Mouse (Mus musculus): ENCODE data around the gene Fbxw2. TPM values are rescaled to one million over a fixed set of nuclear protein-coding genes. Genes with fewer than 3 reads are reported as not detected.
"Not testable (repeated sequence)": the region's sequence is repeated elsewhere in the genome, so short reads cannot be mapped to it uniquely, and the experiment has no call there.

Fbxw2 gene
- total and polyA plus RNA-seq, 2 experiments from 2014 or later, result 122 to 124 TPM

DNA sequence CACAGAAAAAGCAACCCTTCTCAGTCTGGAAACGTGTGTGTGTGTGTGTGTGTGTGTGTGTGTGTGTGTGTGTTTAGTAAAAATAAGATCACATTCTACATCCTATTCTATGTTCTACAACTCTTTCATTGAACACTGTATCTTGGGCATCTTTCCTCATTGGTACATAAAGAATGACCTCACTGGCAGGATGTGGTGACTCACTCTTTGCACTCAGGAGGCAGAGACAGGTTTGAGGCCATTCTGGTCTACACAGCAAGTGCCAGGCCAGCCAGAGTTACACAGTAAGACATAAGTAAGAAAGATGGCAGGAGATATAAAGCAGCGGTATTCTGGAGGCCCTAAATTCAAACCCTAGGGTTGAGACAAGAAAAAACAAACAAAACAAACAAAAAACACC, 63.2 kb downstream of the Fbxw2 start:
- no peak for DNase-seq (ENCODE audit: low spot score)
- no peaks in the 10 kb centered on the region for H3K27me3 ChIP-seq (ENCODE audit: insufficient read depth, low read length)
- 67% methylated on average over 2 of the region's 2 CpGs for WGBS

DNA sequence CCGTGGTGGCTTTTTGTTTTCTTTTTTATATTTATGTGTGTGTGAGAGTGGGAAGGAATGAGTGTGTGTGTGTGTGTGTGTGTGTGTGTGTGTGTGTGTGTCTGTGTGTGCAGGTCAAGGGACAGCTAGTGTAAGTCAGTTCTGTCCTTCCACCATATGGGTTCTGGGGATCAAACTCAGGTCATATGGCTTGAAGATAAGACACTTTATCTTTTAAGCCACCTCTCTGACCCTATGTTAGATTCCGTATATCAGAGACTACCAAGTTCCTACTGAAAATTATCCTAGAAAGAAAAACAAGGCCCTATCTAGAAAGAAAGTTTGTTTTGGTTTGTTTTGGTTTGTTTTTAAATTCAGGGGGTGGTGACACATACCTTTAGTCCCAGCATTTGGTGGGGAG, 63.9 kb downstream of the Fbxw2 start:
- DNase-seq (ENCODE audit: low spot score), result no peak
- Histone ChIP-seq H3K4me3 (ENCODE audit: low read depth, low read length) (no peak overlapping the region), H3K4me2 (ENCODE audit: low read depth, low read length, poor library complexity, severe bottlenecking) (no peak overlapping the region), H3K36me3 (ENCODE audit: insufficient read depth, low read length) (no peaks in the 10 kb centered on the region), H3K27ac (ENCODE audit: low read depth, low read length) (no peak overlapping the region), H3K4me1 (ENCODE audit: insufficient read depth, low read length) (no peaks in the 10 kb centered on the region), H3K9ac (replicated peaks; ENCODE audit: low read length, poor library complexity, severe bottlenecking) (no peak overlapping the region), H3K9me3 (ENCODE audit: low read length) (no peaks in the 10 kb centered on the region), H3K27me3 (ENCODE audit: insufficient read depth, low read length) (no peaks in the 10 kb centered on the region)
- no peak for ATAC-seq (ENCODE audit: low FRiP score)
- WGBS, result 92% methylated on average over 2 of the region's 2 CpGs
- no peak for TF ChIP-seq CTCF (IDR thresholded peaks at IDR 0.05)

More for the DNA sequence above, 63.2 kb downstream of the Fbxw2 start:
- no peaks in the 10 kb centered on the region for H3K4me1 ChIP-seq (ENCODE audit: insufficient read depth, low read length)
- no peaks in the 10 kb centered on the region for H3K9me3 ChIP-seq (ENCODE audit: low read length)
- TF ChIP-seq CTCF (IDR thresholded peaks at IDR 0.05), result no peak
- no peak overlapping the region for H3K9ac ChIP-seq (replicated peaks; ENCODE audit: low read length, poor library complexity, severe bottlenecking)
- H3K36me3 ChIP-seq (ENCODE audit: insufficient read depth, low read length), result no peaks in the 10 kb centered on the region
- H3K4me2 ChIP-seq (ENCODE audit: low read depth, low read length, poor library complexity, severe bottlenecking), result no peak overlapping the region
- no peak overlapping the region for H3K27ac ChIP-seq (ENCODE audit: low read depth, low read length)
- no peak for ATAC-seq (ENCODE audit: low FRiP score)
- no peak overlapping the region for H3K4me3 ChIP-seq (ENCODE audit: low read depth, low read length)

- H3K9me3 ChIP-seq (ENCODE audit: low read length); H3K9ac ChIP-seq (replicated peaks; ENCODE audit: low read length, poor library complexity, severe bottlenecking); H3K4me2 ChIP-seq (ENCODE audit: low read depth, low read length, poor library complexity, severe bottlenecking); DNase-seq (ENCODE audit: low spot score); ATAC-seq (ENCODE audit: low FRiP score); H3K27ac ChIP-seq (ENCODE audit: low read depth, low read length); H3K4me3 ChIP-seq (ENCODE audit: low read depth, low read length); H3K36me3 ChIP-seq (ENCODE audit: insufficient read depth, low read length); H3K4me1 ChIP-seq (ENCODE audit: insufficient read depth, low read length); H3K27me3 ChIP-seq (ENCODE audit: insufficient read depth, low read length): not testable (repeated sequence)
- 86% methylated on average over 5 of the region's 5 CpGs for whole genome bisulfite sequencing
Measured at GRCm38 (mm10) chr2:34761272-34761671, 64.8 kb downstream of the Fbxw2 start.

GRCm38 (mm10) chr2:34757341-34757740, 68.8 kb downstream of the Fbxw2 start:
- Histone ChIP-seq H3K27me3 (ENCODE audit: insufficient read depth, low read length) (no peaks in the 10 kb centered on the region), H3K4me1 (ENCODE audit: insufficient read depth, low read length) (0 out of 2 replicates have a peak, but pooled peaks cover under 1% of the 10 kb centered on the region), H3K4me2 (ENCODE audit: low read depth, low read length, poor library complexity, severe bottlenecking) (no peak overlapping the region), H3K9ac (replicated peaks; ENCODE audit: low read length, poor library complexity, severe bottlenecking) (no peak overlapping the region), H3K36me3 (ENCODE audit: insufficient read depth, low read length) (no peaks in the 10 kb centered on the region), H3K9me3 (ENCODE audit: low read length) (no peaks in the 10 kb centered on the region), H3K27ac (ENCODE audit: low read depth, low read length) (no peak overlapping the region), H3K4me3 (ENCODE audit: low read depth, low read length) (no peak overlapping the region)
- DNase-seq (ENCODE audit: low spot score) (no peak), ATAC-seq (ENCODE audit: low FRiP score) (no peak)
- WGBS, result 74% methylated on average over 1 of the region's 1 CpGs
- TF ChIP-seq CTCF (IDR thresholded peaks at IDR 0.05), result no peak

DNA sequence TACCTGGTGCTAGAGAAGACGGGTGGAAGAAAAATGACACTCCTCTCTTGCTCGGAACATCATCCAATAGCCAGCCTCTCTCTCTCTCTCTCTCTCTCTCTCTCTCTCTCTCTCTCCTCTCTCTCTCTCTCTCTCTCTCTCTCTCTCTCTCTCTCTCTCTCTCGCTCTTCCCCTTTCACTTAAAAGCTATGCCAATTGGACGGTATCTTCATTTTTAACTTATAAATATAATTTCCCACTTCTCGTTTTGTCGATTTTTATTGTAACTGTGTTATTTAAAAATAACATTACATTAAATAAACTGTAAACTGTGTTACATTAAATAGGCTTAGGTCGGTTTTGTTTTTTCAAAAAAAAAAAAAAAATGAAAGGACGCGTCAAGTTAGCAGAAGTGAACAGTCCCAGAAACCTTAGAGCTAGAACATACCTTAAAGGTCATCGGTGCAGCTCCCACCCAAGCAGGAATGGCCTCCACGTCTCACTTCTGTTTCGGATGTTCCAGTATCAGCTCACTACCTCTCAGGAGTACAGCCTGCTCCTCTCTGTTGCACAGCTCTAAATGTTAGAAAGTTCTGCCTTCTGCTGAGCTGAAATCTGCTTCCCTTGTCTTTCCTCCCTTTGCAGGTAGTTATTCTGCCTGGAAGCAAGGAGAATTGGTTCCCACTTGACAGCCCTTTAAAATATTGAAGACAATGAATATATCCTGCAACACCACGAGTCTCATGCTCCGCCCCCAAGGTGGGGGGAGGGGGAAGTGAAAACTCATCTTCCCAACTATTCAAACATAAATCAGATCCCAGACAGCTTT, 71.4 kb downstream of the Fbxw2 start, which contains the start of gene Gapvd1:
Gene Gapvd1 (minus strand): TSS at position 682 of the 808 bp plus-strand sequence.
- H3K9me3 ChIP-seq (ENCODE audit: low read length), result no peaks in the 10 kb centered on the region
- peak within 1 kb of the TSS; percentile 98 for H3K9ac ChIP-seq (replicated peaks; ENCODE audit: low read length, poor library complexity, severe bottlenecking)
- no peaks in the 10 kb centered on the region for H3K27me3 ChIP-seq (ENCODE audit: insufficient read depth, low read length)
- H3K4me2 ChIP-seq (ENCODE audit: low read depth, low read length, poor library complexity, severe bottlenecking), result peak within 1 kb of the TSS; percentile 49
- WGBS, result under 1% methylated on average over 14 of the region's 14 CpGs
- H3K27ac ChIP-seq (ENCODE audit: low read depth, low read length), result peak within 1 kb of the TSS; percentile 94
- peak; percentile 21 for DNase-seq (ENCODE audit: low spot score)
- H3K4me1 ChIP-seq (ENCODE audit: insufficient read depth, low read length), result peaks cover 4% of the 10 kb centered on the region; the same call in 1 of the 2 replicates
- no peaks in the 10 kb centered on the region for H3K36me3 ChIP-seq (ENCODE audit: insufficient read depth, low read length)
- peak within 1 kb of the TSS; percentile 94 for H3K4me3 ChIP-seq (ENCODE audit: low read depth, low read length)
- ATAC-seq (ENCODE audit: low FRiP score), result no peak
- TF ChIP-seq CTCF (IDR thresholded peaks at IDR 0.05), result no peak

Other genes starting within 250 kb of the Fbxw2 start
- gene Gapvd1, start 71.1 kb downstream of the Fbxw2 start, total RNA-seq (2014; rRNA removed), result 89.2 and 107 TPM in 2 replicates
- 74.4 and 87.9 TPM in 2 replicates for gene Gapvd1, start 71.1 kb downstream of the Fbxw2 start, polyA plus RNA-seq (2015; fragmentation: Nextera tagmentation; extraction: Ambion mirVana)
- gene Hspa5, start 54.3 kb downstream of the Fbxw2 start, total RNA-seq (2014; rRNA removed), result 194 and 214 TPM in 2 replicates
- 305 and 331 TPM in 2 replicates for gene Hspa5, start 54.3 kb downstream of the Fbxw2 start, polyA plus RNA-seq (2015; fragmentation: Nextera tagmentation; extraction: Ambion mirVana)
- gene Rabepk, start 26.4 kb downstream of the Fbxw2 start, total RNA-seq (2014; rRNA removed), result 14.3 and 19.2 TPM in 2 replicates
- gene Rabepk, start 26.4 kb downstream of the Fbxw2 start, polyA plus RNA-seq (2015; fragmentation: Nextera tagmentation; extraction: Ambion mirVana), result 23.2 and 23.7 TPM in 2 replicates
- gene Gm34653, start 6.7 kb upstream of the Fbxw2 start, total RNA-seq (2014; rRNA removed), result 2.0 TPM in 1 of 2 replicates, not detected in the other
- gene Gm34653, start 6.7 kb upstream of the Fbxw2 start, polyA plus RNA-seq (2015; fragmentation: Nextera tagmentation; extraction: Ambion mirVana), result 0.12 TPM in 1 of 2 replicates, not detected in the other
- not detected in 2 replicates for gene Cutal, start 48.1 kb upstream of the Fbxw2 start, total RNA-seq (2014; rRNA removed)
- 0.56 and 0.72 TPM in 2 replicates for gene Cutal, start 48.1 kb upstream of the Fbxw2 start, polyA plus RNA-seq (2015; fragmentation: Nextera tagmentation; extraction: Ambion mirVana)
- 42.1 and 42.6 TPM in 2 replicates for gene Psmd5, start 48.7 kb upstream of the Fbxw2 start, total RNA-seq (2014; rRNA removed)
- 82.8 and 83.5 TPM in 2 replicates for gene Psmd5, start 48.7 kb upstream of the Fbxw2 start, polyA plus RNA-seq (2015; fragmentation: Nextera tagmentation; extraction: Ambion mirVana)
- 2.1 and 2.5 TPM in 2 replicates for gene Phf19, start 87.7 kb upstream of the Fbxw2 start, total RNA-seq (2014; rRNA removed)
- gene Phf19, start 87.7 kb upstream of the Fbxw2 start, polyA plus RNA-seq (2015; fragmentation: Nextera tagmentation; extraction: Ambion mirVana), result 1.3 and 1.8 TPM in 2 replicates
- 1.4 and 2.2 TPM in 2 replicates for gene Traf1, start 135.5 kb upstream of the Fbxw2 start, total RNA-seq (2014; rRNA removed)
- 2.8 and 3.0 TPM in 2 replicates for gene Traf1, start 135.5 kb upstream of the Fbxw2 start, polyA plus RNA-seq (2015; fragmentation: Nextera tagmentation; extraction: Ambion mirVana)
- 0.76 TPM in 1 of 2 replicates, not detected in the other for gene Hc, start 235.1 kb upstream of the Fbxw2 start, total RNA-seq (2014; rRNA removed)
- gene Hc, start 235.1 kb upstream of the Fbxw2 start, polyA plus RNA-seq (2015; fragmentation: Nextera tagmentation; extraction: Ambion mirVana), result 0.31 and 0.66 TPM in 2 replicates